Comparison of ENCODE assay signal across 8 mouse cellular contexts in genomic region chr16:93816861-93817260, GRCm38 (mm10). TPM values are rescaled to one million over a fixed set of nuclear protein-coding genes. Genes with fewer than 3 reads are reported as not detected.
A peak's percentile ranks its signal among the peaks of the same experiment; 100 is the strongest.
DNase-seq lines count a peak whose midpoint lies in the region; ATAC-seq and TF ChIP-seq lines count a peak whose summit lies in the region.

No protein-coding gene starts in this region.

- H3K9ac ChIP-seq in liver, embryonic 15.5 days = peak overlapping the region; percentile 28

- H3K9me3 ChIP-seq in G1E (replicated peaks) = peaks cover 9% of the 10 kb centered on the region
- no peaks in the 10 kb centered on the region for H3K9me3 ChIP-seq in liver, embryonic 15.5 days (replicated peaks)

- no peak for TF ChIP-seq CTCF in G1E (IDR thresholded peaks at IDR 0.05; ENCODE audit: low read depth, low read length)

- ATAC-seq in G1E (ENCODE audit: extremely low read depth, insufficient number of reproducible peaks, low FRiP score, poor library complexity, severe bottlenecking) = no peak
- 0 out of 2 replicates have a peak, but pooled peaks have one; percentile 17 for ATAC-seq in erythroblast, adult 5-6 weeks (replicated peaks; ENCODE audit: low FRiP score, poor library complexity, severe bottlenecking)
- ATAC-seq in liver, embryonic 15.5 days (ENCODE audit: insufficient read depth) = 0 out of 2 replicates have a peak, but pooled peaks have one; percentile 6

- H3K4me1 ChIP-seq in G1E (ENCODE audit: insufficient read depth, low read depth, low read length) = peaks cover 48% of the 10 kb centered on the region
- peaks cover 56% of the 10 kb centered on the region for H3K4me1 ChIP-seq in liver, embryonic 15.5 days (replicated peaks)

- H3K36me3 ChIP-seq in G1E (replicated peaks) = no peaks in the 10 kb centered on the region
- peaks cover 8% of the 10 kb centered on the region for H3K36me3 ChIP-seq in liver, embryonic 15.5 days (replicated peaks)

- peak; percentile 31 to 40 for DNase-seq in kidney, postnatal 25 days
- no peak for DNase-seq in kidney, postnatal 10 days
- DNase-seq in G1E (ENCODE audit: low spot score) = no peak
- DNase-seq in cerebellum, postnatal 14 days = no peak
- no peak for DNase-seq in embryo, embryonic 10.5 days (ENCODE audit: low spot score)
- no peak for DNase-seq in ovary, postnatal 10 days (ENCODE audit: low spot score)

- WGBS in liver, embryonic 15.5 days (ENCODE audit: insufficient replicate concordance) = 25% methylated on average over 7 of the region's 7 CpGs

- peak overlapping the region; percentile 85 for H3K27ac ChIP-seq in liver, embryonic 15.5 days (replicated peaks)

- no peaks in the 10 kb centered on the region for H3K27me3 ChIP-seq in G1E (ENCODE audit: insufficient read depth, low read length)
- no peaks in the 10 kb centered on the region for H3K27me3 ChIP-seq in liver, embryonic 15.5 days

- H3K4me3 ChIP-seq in G1E (ENCODE audit: low read depth, low read length) = peak overlapping the region; percentile 54; the same call in 1 of the 2 replicates
- peak overlapping the region; percentile 48 for H3K4me3 ChIP-seq in liver, embryonic 15.5 days (replicated peaks)

- peak overlapping the region; percentile 63 for H3K4me2 ChIP-seq in liver, embryonic 15.5 days

RNA-seq across cellular contexts. Expression of gene Morc3, which starts 15.1 kb away (rescaled TPM):
- total RNA-seq in G1E (2014; fragmentation: Nextera tagmentation) = 88.5 and 109 TPM in 2 replicates
- total RNA-seq in G1E (2017) = 73.5 and 76.3 TPM in 2 replicates
- 13.9 and 17.1 TPM in 2 replicates for polyA plus RNA-seq in G1E (2012)
- total RNA-seq in erythroblast, adult 5-6 weeks (2015; ENCODE audit: low replicate concordance) = 25.7 and 32.3 TPM in 2 replicates
- 55.5 and 63.2 TPM in 2 replicates for total RNA-seq in erythroblast, adult 5-6 weeks (2017; ENCODE audit: low replicate concordance)
- 16.0 and 16.1 TPM in 2 replicates for polyA plus RNA-seq in liver, embryonic 15.5 days (2015; fragmentation: Nextera tagmentation; extraction: Ambion mirVana)

Comparison
In these comparisons a context has a peak if more than half of its experiments do, and no peak if none do; other contexts are left out.
1. DNase-seq: peak in kidney, postnatal 25 days (2 of 2); none in kidney, postnatal 10 days (single experiment), G1E (single experiment), cerebellum, postnatal 14 days (0 of 2), embryo, embryonic 10.5 days (single experiment) and ovary, postnatal 10 days (single experiment).